Mouse (Mus musculus) heart, adult 8-10 months (tissue): ENCODE results near the gene Klk9. TPM values are rescaled to one million over a fixed set of nuclear protein-coding genes. Genes with fewer than 3 reads are reported as not detected.

ENCODE experiments used
- DNase-seq: peaks from one replicate; pipeline ENCODE4 v3.0.0; 2022; ENCODE audit warnings: low spot score
- total RNA-seq, 4 experiments: library from RNA; stranded (reverse); gene quantifications; 2 replicates each; pipeline ENCODE4 v1.2.4; 2022

Gene Klk9
- total RNA-seq = not detected

- no peak for DNase-seq
Measured at GRCm38 (mm10) chr7:43791591-43791990, at the start of gene Klk9. TSS of gene Klk9 (plus strand) at chr7:43791891.

DNA sequence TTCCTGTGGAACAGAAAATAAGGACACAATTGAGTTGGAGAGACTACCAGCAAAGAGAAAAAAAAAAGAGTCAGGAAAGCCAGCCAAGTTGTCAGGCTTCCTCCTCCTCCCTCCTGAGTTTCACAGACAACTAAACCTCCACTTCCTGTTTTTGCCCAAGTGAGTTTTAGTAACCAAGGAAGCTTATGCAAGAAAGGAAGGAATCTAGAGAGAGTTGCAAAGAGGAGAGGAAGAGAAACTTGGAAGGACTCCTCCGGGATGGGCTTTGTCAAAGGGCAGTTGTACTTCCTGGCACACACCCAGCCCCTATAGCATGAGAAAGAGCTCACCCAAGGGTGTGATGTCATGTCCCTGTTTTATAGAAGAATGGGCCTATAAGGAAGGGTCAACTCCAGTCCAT is 43.9 kb upstream of the Klk9 start:
- peak; percentile 74 for DNase-seq

DNA sequence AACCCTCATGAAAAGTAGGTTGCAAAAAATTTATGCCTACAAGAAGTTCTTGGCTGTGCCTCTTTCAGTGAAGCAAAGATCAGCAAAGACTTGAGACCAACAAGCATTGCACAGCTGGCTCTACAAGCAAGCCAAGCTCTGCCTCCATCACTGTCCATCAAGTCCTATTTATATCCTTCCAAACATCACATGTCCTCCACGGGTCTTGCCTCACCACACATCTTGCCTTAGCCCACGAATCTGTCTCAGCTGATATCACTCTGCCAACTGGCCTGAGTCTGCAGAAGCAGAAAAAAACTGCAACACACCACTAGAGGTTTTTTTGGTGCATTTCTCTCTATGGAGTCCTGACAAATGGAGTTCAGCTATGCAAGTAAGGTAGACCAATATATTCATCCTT is 38.9 kb upstream of the Klk9 start:
- DNase-seq = no peak

DNA sequence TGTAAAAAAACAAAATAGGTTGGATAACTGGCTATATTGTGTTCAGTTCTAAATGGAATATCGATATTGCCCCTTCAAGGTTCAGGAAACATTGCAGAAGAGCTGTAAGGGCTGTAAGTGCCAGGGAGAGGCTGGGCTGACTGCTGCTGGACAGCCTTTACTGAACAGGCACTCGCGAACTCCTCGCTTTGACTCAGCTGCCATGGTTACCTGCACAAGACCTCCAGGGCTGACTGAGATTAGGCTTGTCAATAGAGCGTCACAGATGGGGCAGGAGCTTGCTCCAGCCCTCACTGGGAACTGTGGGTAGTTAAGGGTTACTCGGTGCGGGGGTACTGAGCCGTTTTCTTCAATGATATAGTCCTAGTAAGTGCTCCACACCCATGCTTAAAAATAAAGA is 25.2 kb upstream of the Klk9 start:
- no peak for DNase-seq

DNA sequence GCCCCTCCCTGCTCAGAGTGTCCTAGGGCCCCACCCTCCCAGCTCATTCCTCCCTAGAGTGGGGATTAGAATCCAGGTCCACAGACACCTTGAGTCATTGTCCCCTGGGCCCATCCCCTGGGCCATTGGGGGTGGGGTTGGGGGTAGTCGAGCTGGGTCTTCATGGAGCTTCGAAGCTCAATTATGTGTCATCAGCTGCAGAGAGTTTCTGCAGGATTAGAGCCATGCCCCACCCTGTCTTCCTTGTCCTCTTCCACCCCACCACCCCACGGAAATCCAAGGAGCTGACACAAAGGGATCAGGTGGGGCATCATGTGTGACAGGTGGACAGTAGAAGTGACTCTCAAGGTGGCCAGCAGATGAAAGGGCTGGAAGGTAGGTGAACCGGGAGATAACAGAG is 23.1 kb upstream of the Klk9 start, which contains the start of gene Klk12:
Gene Klk12, plus strand, starts transcription at position 301 of the 400 bp plus-strand sequence.
- no peak for DNase-seq

DNA sequence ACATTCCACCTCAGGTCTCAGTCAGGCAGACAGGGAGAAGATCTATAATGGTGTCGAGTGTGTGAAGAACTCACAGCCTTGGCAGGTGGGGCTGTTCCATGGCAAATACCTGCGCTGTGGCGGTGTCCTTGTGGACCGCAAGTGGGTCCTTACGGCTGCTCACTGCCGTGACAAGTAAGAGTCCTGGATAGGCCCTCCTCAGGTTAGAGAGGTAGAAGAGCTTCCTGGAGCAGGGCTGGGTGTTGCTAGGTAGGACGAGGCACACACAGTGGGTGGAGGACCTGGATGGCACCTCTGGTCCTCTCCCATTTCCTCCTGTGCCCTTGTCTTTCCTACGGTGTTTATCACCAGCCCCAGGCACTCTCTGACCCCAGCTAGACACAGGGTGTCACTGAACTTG is 22.1 kb upstream of the Klk9 start:
- no peak for DNase-seq

GRCm38 (mm10) chr7:43770701-43771100 is 21.0 kb upstream of the Klk9 start:
- no peak for DNase-seq

DNA sequence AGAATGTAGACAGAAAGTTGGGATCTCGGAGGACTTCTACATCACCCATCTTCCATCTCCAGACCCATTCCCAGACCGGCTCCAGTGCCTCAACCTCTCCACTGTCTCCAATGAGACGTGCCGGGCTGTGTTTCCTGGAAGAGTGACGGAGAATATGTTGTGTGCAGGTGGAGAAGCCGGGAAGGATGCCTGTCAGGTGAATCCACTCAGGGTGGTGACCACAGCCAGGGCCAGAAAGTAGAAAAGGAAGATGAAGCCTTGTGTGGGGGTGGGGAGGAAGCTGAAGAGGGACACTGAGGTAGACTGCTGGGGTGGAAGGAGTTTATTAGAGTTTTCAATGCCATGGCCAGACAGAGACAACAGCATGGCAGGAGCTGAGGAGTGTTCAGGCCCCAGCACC is 19.8 kb upstream of the Klk9 start:
- DNase-seq = no peak

DNA sequence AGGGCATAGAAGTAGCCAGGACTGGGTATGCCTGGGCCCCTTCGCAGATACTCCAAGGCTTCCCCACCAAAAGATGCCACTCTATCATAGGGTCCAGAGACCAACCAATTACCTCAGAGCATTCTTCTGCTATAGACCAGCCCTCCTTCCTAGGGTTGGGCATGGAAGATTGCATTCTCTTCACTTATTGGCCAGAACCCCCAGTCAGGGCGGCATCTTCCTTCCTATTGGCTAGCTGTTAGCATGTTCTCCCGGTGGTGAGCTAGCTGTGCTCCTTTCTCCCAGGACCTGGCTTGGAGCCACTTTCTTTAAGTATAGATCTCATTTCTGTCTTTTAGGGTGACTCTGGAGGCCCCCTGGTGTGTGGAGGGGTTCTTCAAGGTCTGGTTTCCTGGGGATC is 18.8 kb upstream of the Klk9 start:
- DNase-seq = no peak

DNA sequence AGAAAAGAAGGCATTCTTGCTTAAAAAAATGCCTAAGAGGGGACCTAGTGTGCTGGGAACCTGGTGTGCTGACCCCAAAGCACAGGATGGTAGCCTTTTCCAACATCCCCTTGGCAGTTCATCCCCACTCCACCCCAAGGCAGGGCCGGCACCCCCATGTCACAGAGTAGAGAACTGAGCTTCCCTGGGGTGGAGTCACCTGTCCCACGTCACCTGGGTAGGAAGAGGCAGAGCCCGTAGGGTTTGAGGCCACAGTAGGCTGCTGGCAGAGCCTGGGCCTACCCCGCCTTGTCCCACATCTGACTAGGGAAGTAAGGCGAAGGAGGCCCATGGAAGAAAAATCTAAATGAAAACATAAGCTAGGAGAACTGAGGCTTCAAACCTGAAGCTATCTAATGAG is 17.3 kb upstream of the Klk9 start, which contains the start of gene Klk11:
Gene Klk11, plus strand, starts transcription at position 241 of the 400 bp plus-strand sequence.
- DNase-seq = no peak

GRCm38 (mm10) chr7:43774802-43775201 is 16.9 kb upstream of the Klk9 start:
- no peak for DNase-seq

- DNase-seq = no peak
Measured at GRCm38 (mm10) chr7:43775311-43776057, 16.2 kb upstream of the Klk9 start.

DNA sequence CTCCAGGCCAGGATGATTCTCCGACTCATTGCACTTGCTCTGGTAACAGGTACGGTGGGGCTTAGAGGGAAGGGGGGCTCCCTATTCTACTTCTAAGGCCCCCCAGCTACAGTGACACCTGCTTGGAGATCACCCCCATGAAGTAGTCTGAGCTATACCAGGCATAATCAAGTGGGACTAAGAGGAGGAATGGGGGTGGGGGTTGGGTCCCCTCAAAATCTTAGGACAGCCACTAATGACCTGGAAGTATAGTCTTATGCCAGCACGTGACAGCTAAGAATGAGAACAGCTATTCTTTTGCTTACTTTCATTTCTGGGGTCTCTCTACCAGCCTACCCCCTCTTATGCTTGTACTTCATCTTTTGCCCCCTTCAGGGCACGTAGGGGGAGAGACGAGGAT is 15.2 kb upstream of the Klk9 start:
- no peak for DNase-seq

DNA sequence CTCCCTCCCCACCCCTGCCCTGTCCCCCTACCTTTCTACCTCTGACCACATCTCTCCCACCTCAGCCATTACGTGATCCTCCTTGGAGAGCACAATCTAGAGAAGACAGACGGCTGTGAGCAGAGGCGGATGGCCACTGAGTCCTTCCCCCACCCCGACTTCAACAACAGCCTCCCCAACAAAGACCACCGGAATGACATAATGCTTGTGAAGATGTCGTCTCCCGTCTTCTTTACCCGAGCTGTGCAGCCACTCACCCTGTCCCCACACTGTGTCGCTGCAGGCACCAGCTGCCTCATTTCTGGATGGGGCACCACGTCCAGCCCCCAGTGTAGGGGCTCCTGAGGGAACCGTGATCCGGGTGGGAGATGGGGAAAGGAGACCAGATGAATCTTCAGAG is 14.3 kb upstream of the Klk9 start:
- DNase-seq = no peak

DNA sequence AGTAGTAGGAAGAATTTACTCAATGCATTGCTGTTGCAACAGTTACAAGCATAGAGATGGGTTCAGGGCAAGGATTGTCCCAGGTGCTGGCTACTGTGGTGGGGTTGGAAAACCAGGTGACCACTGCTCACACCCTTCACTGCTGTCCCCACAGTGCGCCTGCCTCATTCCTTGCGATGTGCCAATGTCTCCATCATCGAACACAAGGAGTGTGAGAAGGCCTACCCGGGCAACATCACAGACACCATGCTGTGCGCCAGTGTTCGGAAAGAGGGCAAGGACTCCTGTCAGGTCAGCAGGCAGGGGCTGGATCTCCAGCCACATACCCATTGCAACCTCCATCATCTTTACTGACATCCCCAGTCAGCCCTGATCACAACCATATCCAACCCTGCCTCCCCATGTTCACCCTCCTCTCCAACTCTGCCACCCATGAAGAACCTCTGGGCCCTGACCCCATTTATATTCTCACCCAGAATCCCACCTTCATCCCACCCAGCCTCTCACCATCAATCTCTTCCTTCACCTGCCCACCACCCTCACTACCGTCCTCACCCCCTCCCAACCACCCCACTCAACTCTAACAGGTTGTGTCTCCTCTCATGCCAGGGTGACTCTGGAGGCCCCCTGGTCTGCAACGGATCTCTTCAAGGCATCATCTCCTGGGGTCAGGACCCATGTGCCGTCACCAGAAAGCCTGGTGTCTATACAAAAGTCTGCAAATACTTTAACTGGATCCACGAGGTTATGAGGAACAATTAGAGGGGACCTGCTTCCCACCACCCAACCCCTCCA is 13.3 kb upstream of the Klk9 start:
- DNase-seq = no peak

DNA sequence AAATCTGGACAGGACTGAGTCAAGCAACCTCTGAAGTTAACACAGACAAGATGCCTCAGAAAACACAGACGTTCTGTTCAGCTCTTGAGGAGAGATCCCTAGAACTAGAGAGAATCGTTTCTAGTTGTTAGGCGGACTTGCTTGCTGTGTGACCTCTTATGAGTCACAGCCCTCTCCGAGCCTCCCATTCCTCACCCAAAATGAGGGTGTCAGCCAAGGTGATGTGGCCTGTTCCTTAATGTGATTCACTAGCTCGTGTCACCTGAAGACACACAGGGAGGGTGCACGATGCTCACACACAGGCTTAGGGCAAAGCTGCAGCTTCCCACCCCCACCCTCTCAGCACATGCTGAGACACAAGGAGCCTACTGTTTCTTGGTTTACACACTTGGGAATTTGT is 11.4 kb upstream of the Klk9 start:
- DNase-seq = no peak

DNA sequence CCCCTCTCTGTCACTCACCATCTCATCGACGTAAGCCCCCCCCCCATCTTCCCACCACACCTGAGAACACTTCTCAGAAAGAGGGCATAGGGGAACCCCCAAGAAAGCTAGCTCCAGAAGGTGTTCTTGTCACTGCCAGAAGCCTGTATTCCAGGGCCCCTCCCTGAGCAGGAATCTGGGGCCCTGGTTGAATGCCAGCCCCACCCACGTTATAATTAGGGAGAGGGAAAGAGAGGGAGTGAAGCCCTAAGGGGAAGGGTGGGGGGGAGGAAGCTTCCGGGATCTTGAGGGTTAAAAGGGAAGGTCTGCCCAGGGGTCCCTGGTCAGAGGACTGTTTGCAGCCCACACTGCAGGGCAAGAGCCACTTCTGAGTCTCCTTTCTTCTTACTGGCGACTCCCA is 10.9 kb upstream of the Klk9 start, which contains the start of gene Klk10:
Gene Klk10, plus strand, starts transcription at position 290 of the 400 bp plus-strand sequence.
- DNase-seq = no peak

DNA sequence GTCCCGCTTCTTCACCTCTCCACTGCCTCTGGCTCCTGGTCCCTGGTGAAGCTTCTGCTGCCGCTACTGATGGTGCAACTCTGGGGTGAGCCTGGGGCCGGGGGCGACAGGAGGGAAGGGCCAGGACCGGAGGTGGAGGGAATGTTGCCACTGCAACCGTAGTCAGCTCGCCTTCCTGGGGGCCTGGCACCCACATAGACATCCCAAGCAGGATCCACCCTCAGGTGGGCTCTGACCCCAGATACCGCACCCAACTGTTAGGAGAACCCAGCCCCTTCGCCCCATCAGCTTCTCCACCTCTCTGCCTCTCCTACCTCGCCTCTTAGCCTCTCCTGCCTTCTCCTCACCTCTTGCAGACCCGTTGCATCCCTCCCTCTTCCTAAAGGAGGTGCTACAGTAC is 10.2 kb upstream of the Klk9 start:
- DNase-seq = no peak

- DNase-seq = peak; percentile 78
Measured at GRCm38 (mm10) chr7:43782275-43783265, 9.1 kb upstream of the Klk9 start.

GRCm38 (mm10) chr7:43785286-43785685 is 6.4 kb upstream of the Klk9 start:
- no peak for DNase-seq

DNA sequence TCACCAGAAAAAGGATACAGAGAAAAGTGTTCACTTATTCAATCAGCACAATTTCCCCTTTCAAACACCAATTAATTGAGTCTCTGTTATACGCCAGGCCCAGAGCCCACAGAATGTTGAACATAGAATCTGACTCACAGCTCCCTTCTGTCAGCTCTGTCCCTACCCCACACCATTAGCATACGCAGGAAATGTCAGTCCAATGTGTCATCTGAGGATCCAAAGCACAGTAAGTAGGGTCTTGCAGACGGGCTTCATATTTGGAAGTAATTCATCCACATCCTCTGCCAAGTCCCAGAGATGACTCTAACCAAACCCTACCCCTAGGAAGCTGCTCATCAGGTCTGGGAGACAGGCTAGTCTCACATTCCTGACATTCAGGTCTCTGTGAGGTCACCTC is 3.6 kb upstream of the Klk9 start:
- no peak for DNase-seq

- no peak for DNase-seq
Measured at GRCm38 (mm10) chr7:43789295-43789694, 2.4 kb upstream of the Klk9 start.
